Mouse (Mus musculus) NIH3T3 (cell line): Measurements from ENCODE around the gene Tespa1.
"Not testable (repeated sequence)": the region's sequence is repeated elsewhere in the genome, so short reads cannot be mapped to it uniquely, and the experiment has no call there.

Experiments
- DNase-seq: peaks from one replicate; pipeline ENCODE4 v3.0.0-alpha.2; 2012; ENCODE audit warnings: low read depth

Tespa1 gene

DNA sequence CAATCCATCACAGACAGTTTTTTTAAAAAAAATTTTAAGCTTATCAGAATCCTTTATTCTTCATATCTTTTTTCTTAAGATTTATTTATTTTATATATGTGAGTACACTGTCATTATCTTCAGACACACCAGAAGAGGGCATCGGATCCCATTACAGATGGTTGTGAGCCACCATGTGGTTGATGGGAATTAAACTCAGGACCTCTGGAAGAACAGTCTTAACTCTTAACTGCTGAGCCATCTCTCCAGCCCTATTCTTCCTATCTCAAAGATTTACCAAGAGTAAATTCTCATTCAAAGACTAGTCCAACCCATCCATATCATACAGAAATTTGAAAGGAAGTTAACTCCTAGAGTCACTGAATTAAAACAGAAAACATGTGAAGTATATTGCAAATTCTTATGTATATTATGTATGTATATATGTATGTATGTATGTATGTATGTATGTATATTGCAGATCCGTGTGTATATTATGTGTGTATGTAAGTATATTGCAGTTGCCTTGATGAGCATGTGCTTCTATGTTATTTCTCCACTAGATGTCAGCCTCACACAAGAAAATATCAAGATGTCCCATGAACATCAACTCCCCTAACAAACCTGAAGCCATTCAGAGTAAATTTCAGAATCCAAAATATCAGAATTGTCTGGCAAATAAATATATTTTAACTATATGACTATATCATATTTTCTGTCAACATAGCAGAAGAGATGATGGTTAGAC lies 40.9 kb downstream of the Tespa1 start:
- peak; percentile 68 for DNase-seq

DNA sequence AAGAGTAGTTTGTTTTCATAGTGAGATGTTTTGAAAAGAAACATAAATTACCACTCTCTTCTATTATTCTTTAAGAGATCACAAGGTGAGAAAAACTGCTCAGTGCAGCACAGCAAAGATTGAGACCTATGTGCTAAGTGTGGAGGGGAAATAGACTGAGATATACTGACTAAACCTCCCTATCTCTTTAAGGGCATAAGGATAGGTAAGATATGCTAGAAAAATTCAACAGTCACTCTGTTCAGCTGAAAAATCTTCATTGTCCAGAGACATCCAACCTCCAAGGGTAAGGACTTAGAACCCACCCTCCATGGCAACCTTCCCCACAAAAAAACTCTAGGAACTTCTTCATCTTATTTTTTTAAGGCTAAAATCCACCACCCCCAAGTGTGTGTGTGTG lies 42.1 kb downstream of the Tespa1 start:
- no peak for DNase-seq

DNA sequence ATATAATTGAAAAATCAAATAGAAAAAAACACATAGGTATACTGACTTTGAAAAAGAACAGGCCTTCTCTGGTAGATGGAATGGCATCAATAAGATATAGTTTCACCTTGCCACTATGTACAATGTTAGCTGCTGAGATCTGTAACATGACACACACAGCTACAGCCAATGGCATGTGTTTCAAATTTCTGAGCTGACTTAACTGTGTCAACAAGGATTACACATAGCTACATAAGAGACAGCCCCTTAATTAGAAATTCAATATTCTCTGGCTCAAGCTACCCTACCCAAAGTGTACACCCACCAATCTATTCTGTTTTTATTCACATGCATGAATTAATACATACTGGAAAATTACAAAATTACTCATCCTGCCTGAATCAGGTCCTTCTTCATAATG lies 45.7 kb downstream of the Tespa1 start:
- no peak for DNase-seq

DNA sequence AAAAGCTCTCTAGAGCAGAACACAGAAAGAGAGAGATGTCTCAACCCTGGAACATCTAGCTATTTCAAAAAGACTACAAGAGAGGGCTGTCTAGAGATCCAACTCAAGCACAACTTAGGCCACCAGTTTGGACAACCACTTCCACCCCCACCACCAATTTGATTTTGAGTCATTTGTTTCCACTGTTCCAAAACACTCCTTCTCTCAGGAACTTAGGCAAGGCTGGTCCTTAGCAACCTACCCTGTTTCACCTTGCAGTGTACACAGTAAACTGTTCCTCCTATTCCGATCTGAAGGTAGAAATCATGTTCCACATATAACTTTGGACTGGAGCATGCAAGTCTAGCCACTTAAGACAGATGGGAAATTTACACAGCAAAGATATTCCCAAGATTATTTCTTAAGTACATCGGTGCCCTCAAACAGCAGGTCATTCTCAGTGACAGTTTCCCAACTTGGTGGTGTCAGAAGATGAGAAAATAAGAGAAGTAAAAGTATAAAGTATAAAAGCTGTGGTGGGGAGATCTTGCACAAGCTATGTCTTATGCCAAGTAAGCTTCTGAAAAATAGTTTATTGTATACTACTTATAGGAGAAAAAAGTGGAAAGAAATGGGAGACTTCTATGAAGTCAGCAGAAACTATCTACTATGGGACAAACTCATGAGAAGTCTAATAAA lies 47.5 kb downstream of the Tespa1 start:
- DNase-seq = no peak

DNA sequence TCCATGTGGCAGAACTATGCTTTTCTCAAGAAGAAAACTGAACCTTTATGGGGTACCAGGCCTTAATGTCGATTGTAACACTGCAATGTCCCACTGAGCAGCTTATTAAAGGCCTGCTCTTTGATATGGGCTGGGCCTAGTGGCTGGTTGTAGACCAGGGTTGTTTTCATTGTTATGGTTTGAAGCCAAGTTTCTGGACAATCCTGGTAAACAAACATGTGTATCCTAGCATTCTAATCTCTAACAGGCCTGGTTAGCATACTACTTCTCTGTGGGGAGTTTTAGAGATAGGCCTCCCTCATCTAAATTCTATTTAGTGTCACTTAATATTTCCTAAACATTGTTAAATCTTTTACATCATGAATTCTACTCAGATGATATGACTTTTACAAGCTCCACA lies 49.0 kb downstream of the Tespa1 start:
- DNase-seq = no peak

DNA sequence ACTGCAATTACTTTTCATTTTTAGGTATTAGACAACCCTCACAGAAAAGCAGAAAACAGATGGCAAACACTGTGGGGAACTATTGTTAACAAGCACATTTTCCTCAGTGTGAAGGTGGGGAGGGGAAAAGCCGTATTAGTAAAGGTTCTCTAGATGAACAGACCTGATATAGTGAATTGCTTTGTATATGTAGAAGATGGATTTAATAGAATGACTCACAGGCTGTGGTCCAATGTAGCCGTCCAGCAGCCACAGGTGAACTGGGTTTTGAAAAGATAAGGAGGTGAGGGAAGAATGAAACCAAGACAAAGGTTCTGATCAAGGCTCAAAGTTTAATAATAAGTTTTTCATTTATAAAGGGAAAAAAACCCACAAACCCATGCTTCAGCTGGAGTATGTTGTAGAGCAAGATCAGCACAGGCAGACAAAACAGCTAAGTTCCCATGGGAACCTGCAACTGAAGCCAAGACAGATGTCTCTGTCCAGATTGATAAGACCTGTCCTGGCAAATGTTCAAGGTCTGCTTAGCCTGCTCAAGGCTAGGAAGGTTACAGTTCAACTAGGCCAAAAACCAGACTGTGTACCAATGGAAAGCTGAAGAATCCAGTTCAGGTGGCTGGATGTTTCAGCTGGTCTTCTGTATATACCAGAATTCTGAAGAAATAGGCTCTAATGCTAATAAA lies 50.0 kb downstream of the Tespa1 start:
- DNase-seq = no peak

DNA sequence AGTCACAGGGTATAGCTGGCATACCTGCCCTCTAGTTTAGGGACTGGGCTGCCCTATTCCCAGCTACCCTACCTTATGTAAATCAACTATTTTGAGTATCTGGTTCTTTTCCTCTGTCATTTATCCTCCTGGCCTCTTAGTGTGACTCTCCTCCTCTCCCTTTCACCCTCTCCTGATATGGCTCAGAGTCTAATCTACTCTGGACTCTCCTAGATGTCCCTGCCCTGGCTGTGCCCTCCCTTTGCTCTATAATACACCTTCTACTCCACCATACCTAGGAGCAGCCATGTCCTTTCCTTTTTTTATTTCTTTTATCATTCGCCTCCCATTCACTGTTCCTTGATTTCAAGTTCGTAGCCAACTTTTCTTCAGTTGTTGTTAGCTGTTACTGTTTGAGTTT lies 52.5 kb downstream of the Tespa1 start:
- no peak for DNase-seq

DNA sequence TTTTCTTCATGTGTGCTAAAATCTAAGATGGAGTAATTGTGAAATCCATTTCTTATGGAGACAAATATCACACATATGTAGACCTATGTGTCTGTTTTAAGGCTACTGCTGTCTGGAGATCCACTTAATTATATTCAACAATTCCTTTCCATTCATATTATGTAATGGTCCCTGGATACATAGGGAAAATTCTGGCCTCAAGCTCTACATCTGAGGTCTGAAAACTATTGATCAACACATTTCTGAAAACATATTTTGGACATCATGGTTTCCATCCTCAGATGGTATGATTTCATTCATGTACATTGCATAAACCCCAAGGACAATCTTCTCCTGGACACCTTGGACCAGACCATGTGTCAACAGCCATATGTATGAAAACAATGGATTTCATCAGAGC lies 71.6 kb downstream of the Tespa1 start, which contains the start of gene Vmn2r84:
TSS of gene Vmn2r84 (minus strand) at position 101 of the 400 bp plus-strand sequence.
- no peak for DNase-seq

DNA sequence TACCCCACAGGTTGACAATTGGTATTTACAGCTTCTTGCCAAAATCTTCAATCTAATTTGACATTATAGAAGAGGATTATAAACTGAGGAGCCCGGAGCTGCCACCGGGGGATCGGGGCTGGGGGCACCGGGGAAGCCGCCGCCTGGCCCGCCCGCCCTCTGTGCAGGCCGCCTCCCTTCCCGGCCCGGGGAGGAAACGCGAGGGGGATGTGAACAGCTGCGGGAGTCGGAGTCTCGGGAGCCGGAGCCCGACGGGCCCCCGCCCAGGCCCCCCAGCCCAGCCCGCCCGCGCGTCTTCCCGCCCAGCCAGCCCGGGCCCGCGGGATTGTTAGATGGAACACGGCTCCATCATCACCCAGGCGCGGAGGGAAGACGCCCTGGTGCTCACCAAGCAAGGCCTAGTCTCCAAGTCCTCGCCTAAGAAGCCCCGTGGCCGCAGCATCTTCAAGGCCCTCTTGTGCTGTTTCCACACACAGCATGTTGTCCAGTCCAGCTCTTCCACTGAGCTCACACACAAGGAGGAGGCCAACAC lies 89.6 kb downstream of the Tespa1 start:
- DNase-seq = not testable (repeated sequence)
